Mouse (Mus musculus): ENCODE measurements around the gene Swi5. TPM values are rescaled to one million over a fixed set of nuclear protein-coding genes. Genes with fewer than 3 reads are reported as not detected.

The Swi5 gene
- total and polyA plus RNA-seq, 3 experiments = 371 to 480 TPM; not detected in 1

- no peaks in the 10 kb centered on the region for H3K9me3 ChIP-seq (replicated peaks; ENCODE audit: insufficient read depth, low read length)
- H3K36me3 ChIP-seq (ENCODE audit: control insufficient read depth in 1 of 2, insufficient read depth in 2 of 2, low read length in 2 of 2) = peaks cover 0 to 38% of the 10 kb centered on the region in 2 experiments; a peak in 3 of 4 replicates
- H3K27me3 ChIP-seq (ENCODE audit: control insufficient read depth in 1 of 2, insufficient read depth in 2 of 2, low read length in 2 of 2) = no peaks in the 10 kb centered on the region
- H3K9ac ChIP-seq (ENCODE audit: control insufficient read depth, low read depth, low read length, poor library complexity, severe bottlenecking) = peak overlapping the region; percentile 83
- peaks cover 4% of the 10 kb centered on the region; the same call in 1 of the 2 replicates for H3K79me2 ChIP-seq (ENCODE audit: control insufficient read depth, insufficient read depth, low read length, poor library complexity)
- peak; percentile 79 for DNase-seq (ENCODE audit: low read depth, low spot score)
- peaks cover 15 to 29% of the 10 kb centered on the region in 2 experiments for H3K4me1 ChIP-seq (ENCODE audit: control insufficient read depth in 1 of 2, insufficient read depth in 2 of 2, low read length in 2 of 2)
- peak overlapping the region; percentile 67 to 77 for H3K4me3 ChIP-seq (ENCODE audit: control insufficient read depth in 1 of 2, insufficient read depth in 1 of 2, low read depth in 2 of 2, low read length in 2 of 2)
- peak overlapping the region; percentile 75 for H3K27ac ChIP-seq (ENCODE audit: control insufficient read depth, low read depth, low read length)
- TF ChIP-seq ETS1 (IDR thresholded peaks at IDR 0.05; ENCODE audit: low read depth, low read length) (0 out of 2 replicates have a peak, but pooled peaks have one; percentile 12), ZC3H11A (IDR thresholded peaks at IDR 0.05; ENCODE audit: low read depth, low read length) (no peak), TBP (IDR thresholded peaks at IDR 0.05; ENCODE audit: low read depth, low read length) (no peak; the same call in 1 of the 2 replicates), KAT2A (conservative IDR thresholded peaks at IDR 0.05; ENCODE audit: low read depth, low read length) (no peak), MEF2A (IDR thresholded peaks at IDR 0.05; ENCODE audit: extremely low read depth, insufficient replicate concordance, low read depth, low read length, poor library complexity, severe bottlenecking) (no peak), ZKSCAN1 (IDR thresholded peaks at IDR 0.05; ENCODE audit: low read depth, low read length) (no peak), SIN3A (IDR thresholded peaks at IDR 0.05; ENCODE audit: low read length) (peak; percentile 23), MAX (IDR thresholded peaks at IDR 0.05; ENCODE audit: low read length) (0 out of 2 replicates have a peak, but pooled peaks have one; percentile 16), NRF1 (IDR thresholded peaks at IDR 0.05; ENCODE audit: insufficient read depth, low read depth, low read length, poor library complexity, severe bottlenecking) (peak; percentile 37; the same call in 1 of the 2 replicates), SMC3 (IDR thresholded peaks at IDR 0.05; ENCODE audit: low read depth, low read length) (0 out of 2 replicates have a peak, but pooled peaks have one; percentile 13), UBTF (IDR thresholded peaks at IDR 0.05; ENCODE audit: borderline replicate concordance, insufficient read depth, low read depth, low read length) (no peak), EP300 (IDR thresholded peaks at IDR 0.05; ENCODE audit: low read depth in 1 of 2, low read length in 2 of 2) (no peak), CHD1 (IDR thresholded peaks at IDR 0.05; ENCODE audit: low read depth, low read length) (peak; percentile 81; the same call in 1 of the 2 replicates), CTCF (IDR thresholded peaks at IDR 0.05 in 2 of 3, conservative IDR thresholded peaks at IDR 0.05 in 1 of 3; ENCODE audit: control insufficient read depth in 1 of 3, insufficient read depth in 1 of 3, low read depth in 2 of 3, low read length in 3 of 3, poor library complexity in 1 of 3, severe bottlenecking in 1 of 3) (peak in 2 of 3 experiments; percentile 34 to 56; a peak in 4 of 6 replicates), MYC (IDR thresholded peaks at IDR 0.05; ENCODE audit: low read depth, low read length) (no peak), CHD2 (IDR thresholded peaks at IDR 0.05; ENCODE audit: low read length) (no peak), GABPA (IDR thresholded peaks at IDR 0.05; ENCODE audit: low read depth, low read length) (no peak), POLR2AphosphoS2 (IDR thresholded peaks at IDR 0.05; ENCODE audit: low read length) (no peak), MAFK (IDR thresholded peaks at IDR 0.05; ENCODE audit: borderline replicate concordance, low read depth, low read length) (no peak), TCF12 (IDR thresholded peaks at IDR 0.05; ENCODE audit: low read depth, low read length) (no peak), BHLHE40 (IDR thresholded peaks at IDR 0.05; ENCODE audit: borderline replicate concordance, low read depth, low read length) (no peak), USF2 (IDR thresholded peaks at IDR 0.05; ENCODE audit: borderline replicate concordance in 1 of 2, insufficient read depth in 1 of 2, low read depth in 1 of 2, low read length in 2 of 2) (no peak), POLR2AphosphoS5 (IDR thresholded peaks at IDR 0.05; ENCODE audit: borderline replicate concordance, low read depth, low read length) (no peak), E2F4 (IDR thresholded peaks at IDR 0.05; ENCODE audit: borderline replicate concordance, low read depth, low read length) (no peak), POLR2A (IDR thresholded peaks at IDR 0.05; ENCODE audit: control insufficient read depth in 1 of 2, insufficient read depth in 1 of 2, low read depth in 1 of 2, low read length in 2 of 2, poor library complexity in 1 of 2) (no peak), HCFC1 (IDR thresholded peaks at IDR 0.05; ENCODE audit: low read depth, low read length) (peak; percentile 63), NELFE (IDR thresholded peaks at IDR 0.05; ENCODE audit: low read depth, low read length) (no peak), ZMIZ1 (IDR thresholded peaks at IDR 0.05; ENCODE audit: low read depth, low read length) (no peak), RCOR1 (IDR thresholded peaks at IDR 0.05; ENCODE audit: low read depth, low read length) (no peak), USF1 (IDR thresholded peaks at IDR 0.05; ENCODE audit: low read depth, low read length) (no peak), MAZ (IDR thresholded peaks at IDR 0.05; ENCODE audit: low read depth, low read length) (no peak), TAL1 (IDR thresholded peaks at IDR 0.05; ENCODE audit: low read length) (no peak), MYB (IDR thresholded peaks at IDR 0.05; ENCODE audit: low read depth, low read length) (peak; percentile 44; the same call in 1 of the 2 replicates), RAD21 (IDR thresholded peaks at IDR 0.05; ENCODE audit: low read depth, low read length) (no peak), ELF1 (IDR thresholded peaks at IDR 0.05; ENCODE audit: low read depth, low read length) (no peak)
These were observed 51.0 kb downstream of the Swi5 start for GRCm38 (mm10) chr2:32236760-32237487.
